Mouse (Mus musculus) limb, embryonic 13.5 days (tissue): ENCODE results near the gene Cic. TPM values are rescaled to one million over a fixed set of nuclear protein-coding genes. Genes with fewer than 3 reads are reported as not detected.
A peak's percentile ranks its signal among the peaks of the same experiment; 100 is the strongest.

Experiments
- ATAC-seq: fragments of 200-750 bp; cut with Nextera tagmentation; 2 replicates; pipeline ENCODE4 v1.8.0; 2017; ENCODE audit warnings: low read depth, moderate number of reproducible peaks, moderate TSS enrichment; ENCODE audit not compliant: low FRiP score
- H3K27ac ChIP-seq: fragments of 300-500 bp; sonication (generic); 2 replicates; pipeline ENCODE4 v1.5.1; 2015; ENCODE audit warnings: inconsistent platforms, mild to moderate bottlenecking, moderate library complexity
- H3K27me3 ChIP-seq: fragments of 300-500 bp; sonication (generic); 2 replicates; pipeline ENCODE4 v1.6.1; 2015; ENCODE audit warnings: mild to moderate bottlenecking, inconsistent platforms
- H3K36me3 ChIP-seq: fragments of 300-500 bp; sonication (generic); 2 replicates; pipeline ENCODE4 v1.6.1; 2015; ENCODE audit warnings: inconsistent platforms, mild to moderate bottlenecking, moderate library complexity
- H3K4me1 ChIP-seq: fragments of 300-500 bp; sonication (generic); 2 replicates; pipeline ENCODE4 v1.6.1; 2015; ENCODE audit warnings: inconsistent platforms
- H3K4me2 ChIP-seq: fragments of 300-500 bp; sonication (generic); replicated peaks from 2 replicates; pipeline ENCODE4 v1.6.1; 2015; ENCODE audit warnings: inconsistent platforms, mild to moderate bottlenecking, moderate library complexity
- H3K4me3 ChIP-seq: fragments of 300-500 bp; sonication (generic); 2 replicates; pipeline ENCODE4 v1.5.1; 2015; ENCODE audit warnings: moderate library complexity, mild to moderate bottlenecking, inconsistent platforms
- H3K9ac ChIP-seq: fragments of 300-500 bp; sonication (generic); 2 replicates; pipeline ENCODE4 v1.6.1; 2015; ENCODE audit warnings: mild to moderate bottlenecking, inconsistent platforms
- H3K9me3 ChIP-seq: fragments of 300-500 bp; sonication (generic); 2 replicates; pipeline ENCODE4 v1.6.1; 2016; ENCODE audit warnings: inconsistent platforms
- WGBS: fragments of 180-500 bp; shearing (Covaris S2); methylation state at CpG from one replicate; pipeline ENCODE4 v1.1.7; 2015; 5-methylcytosine and 5-hydroxymethylcytosine counted together
- polyA plus RNA-seq: library from polyadenylated mRNA; unstranded; fragments of >200 nt; fragmentation: Nextera tagmentation; extraction: Ambion mirVana; gene quantifications from 2 replicates; pipeline ENCODE4 v1.2.1, GENCODE M21; 2015

Gene Cic
- polyA plus RNA-seq, 1 experiment from 2014 or later = 43.6 TPM

DNA sequence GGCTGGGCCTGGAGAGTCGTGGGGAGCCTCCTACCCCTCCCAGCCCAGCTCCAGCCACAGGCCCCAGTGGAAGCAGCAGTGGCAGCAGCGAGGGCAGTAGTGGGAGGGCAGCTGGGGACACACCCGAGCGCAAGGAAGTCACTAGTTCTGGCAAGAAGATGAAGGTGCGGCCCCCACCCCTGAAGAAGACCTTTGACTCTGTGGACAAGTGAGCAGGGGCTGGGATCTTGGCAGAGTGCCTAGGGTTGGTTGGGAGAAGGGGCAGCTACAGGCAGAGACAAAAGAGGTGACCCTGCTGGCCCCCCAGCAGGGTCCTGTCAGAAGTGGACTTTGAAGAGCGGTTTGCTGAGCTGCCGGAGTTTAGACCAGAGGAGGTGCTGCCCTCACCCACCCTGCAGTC lies 24.6 kb downstream of the Cic start:
- Histone ChIP-seq H3K9ac (no peak overlapping the region), H3K27ac (no peak overlapping the region), H3K36me3 (peaks cover 91% of the 10 kb centered on the region), H3K9me3 (no peaks in the 10 kb centered on the region), H3K4me1 (peaks cover 25% of the 10 kb centered on the region), H3K27me3 (no peaks in the 10 kb centered on the region), H3K4me2 (no peak overlapping the region), H3K4me3 (no peak overlapping the region)
- no peak for ATAC-seq
- 74% methylated on average over 7 of the region's 7 CpGs for WGBS

DNA sequence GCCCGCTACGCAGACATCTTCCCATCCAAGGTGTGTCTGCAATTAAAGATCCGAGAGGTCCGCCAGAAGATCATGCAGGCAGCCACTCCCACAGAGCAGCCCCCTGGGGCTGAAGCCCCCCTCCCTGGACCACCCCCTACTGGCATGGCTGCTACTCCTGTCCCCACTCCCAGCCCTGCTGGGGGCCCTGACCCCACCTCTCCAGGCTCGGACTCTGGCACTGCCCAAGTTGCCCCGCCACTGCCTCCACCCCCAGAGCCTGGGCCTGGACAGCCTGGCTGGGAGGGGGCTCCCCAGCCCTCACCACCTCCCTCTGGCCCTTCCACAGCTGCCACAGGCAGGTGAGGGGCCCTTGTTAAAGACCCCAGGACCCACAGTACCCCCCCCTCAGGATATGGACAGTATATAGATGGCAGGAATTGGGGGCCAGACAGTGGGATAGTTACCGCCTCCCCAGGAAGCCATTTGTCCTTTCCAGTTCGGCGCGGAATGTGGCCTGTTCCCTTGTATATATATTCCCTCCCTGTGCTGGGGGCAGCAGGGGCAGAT lies 25.8 kb downstream of the Cic start:
- peaks cover 80% of the 10 kb centered on the region for H3K36me3 ChIP-seq

DNA sequence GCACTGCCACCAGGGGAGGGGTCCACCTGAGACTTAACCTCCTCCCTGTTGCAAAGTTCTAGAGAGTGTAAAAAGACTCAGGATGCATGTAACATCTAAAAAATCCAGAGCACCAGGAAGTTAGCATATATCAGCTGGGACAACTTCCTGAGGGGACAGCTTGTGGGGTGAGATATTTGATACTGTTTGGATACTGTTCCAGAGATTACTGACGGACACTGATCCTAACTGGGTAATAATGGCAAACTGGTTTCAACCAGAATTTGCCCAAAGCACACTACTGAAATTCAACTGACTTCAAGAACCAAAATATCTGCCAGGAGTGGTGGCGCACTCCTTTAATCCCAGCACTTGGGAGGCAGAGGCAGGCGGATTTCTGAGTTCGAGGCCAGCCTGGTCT lies 27.0 kb downstream of the Cic start:
- no peaks in the 10 kb centered on the region for H3K9me3 ChIP-seq
- no peak overlapping the region for H3K4me3 ChIP-seq
- peaks cover 67% of the 10 kb centered on the region for H3K36me3 ChIP-seq
- no peak for ATAC-seq
- WGBS = 90% methylated on average over 4 of the region's 4 CpGs
- no peaks in the 10 kb centered on the region for H3K27me3 ChIP-seq
- no peak overlapping the region for H3K4me2 ChIP-seq
- peak overlapping the region; percentile 52; the same call in 1 of the 2 replicates for H3K27ac ChIP-seq
- no peak overlapping the region for H3K9ac ChIP-seq
- peaks cover 34% of the 10 kb centered on the region for H3K4me1 ChIP-seq

More for the DNA sequence above, 25.8 kb downstream of the Cic start:
- H3K27me3 ChIP-seq = no peaks in the 10 kb centered on the region
- H3K4me3 ChIP-seq = no peak overlapping the region
- no peak overlapping the region for H3K27ac ChIP-seq
- no peaks in the 10 kb centered on the region for H3K9me3 ChIP-seq
- H3K9ac ChIP-seq = no peak overlapping the region
- H3K4me1 ChIP-seq = peaks cover 29% of the 10 kb centered on the region
- 81% methylated on average over 10 of the region's 10 CpGs for WGBS
- ATAC-seq = no peak
- no peak overlapping the region for H3K4me2 ChIP-seq

DNA sequence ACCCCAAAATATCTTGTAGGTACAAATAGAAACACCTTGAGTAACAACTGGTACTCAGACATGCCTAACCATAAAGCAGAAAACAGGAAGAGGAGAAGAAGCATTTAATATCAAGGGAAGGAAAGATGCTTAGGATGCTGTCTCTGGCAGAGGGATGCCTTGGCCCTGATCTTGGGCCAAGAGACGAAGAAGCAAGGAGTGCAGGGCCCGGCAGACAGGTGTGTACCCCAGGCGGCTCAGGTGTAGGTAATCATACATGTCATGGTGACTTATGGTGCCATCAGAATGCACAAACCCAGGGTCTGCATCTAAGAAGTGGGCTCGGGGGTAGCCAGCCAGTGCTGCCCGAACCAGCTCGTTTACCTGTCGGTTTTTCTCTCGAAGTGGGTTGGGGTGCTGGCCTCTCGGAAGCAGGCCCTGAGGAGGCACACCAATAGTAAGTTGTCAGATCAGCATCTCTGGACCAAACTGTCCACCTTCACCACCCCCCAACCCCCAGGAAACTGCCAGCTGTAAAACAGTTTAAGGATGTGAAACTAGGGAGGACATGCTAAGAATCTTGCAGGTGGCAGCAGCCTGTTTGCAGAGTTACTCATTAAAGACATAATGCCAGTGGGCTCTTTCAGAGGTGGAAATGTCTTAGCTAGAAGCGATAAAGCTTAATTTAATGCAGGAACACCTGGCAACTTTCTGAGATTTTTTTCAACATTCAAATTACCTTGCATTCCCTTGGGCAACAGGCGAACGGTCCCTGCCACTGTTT lies 27.6 kb downstream of the Cic start:
- WGBS = 86% methylated on average over 12 of the region's 12 CpGs
- Histone ChIP-seq H3K36me3 (peaks cover 61% of the 10 kb centered on the region), H3K4me2 (no peak overlapping the region), H3K27ac (no peak overlapping the region), H3K4me3 (no peak overlapping the region), H3K9ac (no peak overlapping the region), H3K4me1 (peaks cover 34% of the 10 kb centered on the region), H3K9me3 (no peaks in the 10 kb centered on the region), H3K27me3 (no peaks in the 10 kb centered on the region)
- ATAC-seq = no peak

DNA sequence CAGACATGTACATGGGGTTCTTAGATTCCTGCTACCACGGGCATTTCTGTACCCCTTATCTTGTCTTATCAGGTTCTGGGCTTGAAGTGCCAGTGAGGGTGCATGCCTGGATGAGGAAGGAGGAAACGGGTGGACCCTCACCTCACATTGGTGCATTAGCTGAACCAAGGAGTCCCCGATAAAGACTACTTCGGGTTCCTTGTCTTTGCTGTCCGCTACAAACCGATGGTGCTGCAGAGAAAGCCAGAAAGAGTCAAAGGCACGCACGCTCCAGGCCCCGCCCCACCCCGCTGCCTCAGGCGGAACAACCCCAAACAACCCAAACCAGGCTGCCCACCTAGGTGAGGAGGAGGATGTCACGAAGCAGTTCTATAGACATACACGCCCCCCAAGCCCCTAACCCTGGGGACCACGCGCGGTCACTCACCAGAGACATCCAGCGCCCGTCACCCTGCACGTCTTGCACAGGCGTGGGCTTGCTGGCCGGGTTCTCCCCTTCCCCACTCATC lies 29.5 kb downstream of the Cic start:
- peak overlapping the region; percentile 83 for H3K4me2 ChIP-seq
- peak; percentile 42 for ATAC-seq
- H3K27ac ChIP-seq = peak overlapping the region; percentile 97
- H3K27me3 ChIP-seq = no peaks in the 10 kb centered on the region
- WGBS = 1% methylated on average over 21 of the region's 21 CpGs
- H3K9me3 ChIP-seq = no peaks in the 10 kb centered on the region
- peaks cover 25% of the 10 kb centered on the region for H3K4me1 ChIP-seq
- H3K4me3 ChIP-seq = peak overlapping the region; percentile 63
- peaks cover 42% of the 10 kb centered on the region for H3K36me3 ChIP-seq
- peak overlapping the region; percentile 79 for H3K9ac ChIP-seq

DNA sequence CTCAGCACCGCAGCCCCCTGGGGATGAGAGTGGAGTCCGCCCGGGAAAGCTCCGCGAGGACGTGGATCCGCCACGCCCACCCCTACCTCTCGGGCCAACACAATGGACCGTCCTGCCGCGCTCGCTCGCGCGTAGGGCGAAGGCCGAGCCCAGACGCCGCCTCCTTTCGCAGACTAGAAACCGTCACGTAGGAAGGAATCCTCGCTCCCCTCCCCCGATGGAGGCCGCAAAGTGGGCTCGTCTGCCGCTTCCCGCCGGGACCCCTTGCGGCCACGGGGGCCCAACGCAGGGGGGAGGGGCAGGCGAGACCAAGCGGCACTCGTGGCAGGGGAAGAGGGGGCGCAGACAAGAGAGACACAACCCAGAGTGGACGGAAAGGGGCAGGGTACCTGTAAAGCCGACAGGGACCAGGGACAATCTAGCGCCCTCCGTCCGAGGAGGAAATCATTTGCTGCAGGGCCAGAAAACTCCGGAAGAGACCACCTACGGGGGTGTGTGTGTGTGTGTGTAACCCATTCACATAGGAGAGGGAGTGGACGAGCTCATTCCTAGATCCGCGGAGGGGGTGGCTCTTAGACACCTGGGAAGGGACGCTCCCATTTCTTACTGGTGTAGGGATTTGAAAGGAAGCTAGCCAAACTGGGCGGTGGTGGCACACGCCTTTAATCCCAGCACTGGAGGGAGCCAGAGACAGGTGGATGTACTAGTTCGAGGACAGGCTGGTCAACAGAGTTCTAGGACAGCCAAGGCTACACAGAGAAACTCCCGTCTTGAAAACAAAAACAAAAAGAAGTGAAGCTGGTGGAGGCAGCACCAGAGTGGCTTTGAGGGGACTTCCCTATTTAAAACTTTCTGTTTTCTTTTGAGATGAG lies 30.2 kb downstream of the Cic start, which contains the start of gene Pafah1b3:
TSS of gene Pafah1b3 (minus strand) at position 533 of the 872 bp plus-strand sequence.
- H3K36me3 ChIP-seq = peaks cover 36% of the 10 kb centered on the region
- peak within 1 kb of the TSS; percentile 83 for H3K4me2 ChIP-seq
- under 1% methylated on average over 52 of the region's 52 CpGs for WGBS
- H3K9me3 ChIP-seq = no peaks in the 10 kb centered on the region
- peak within 1 kb of the TSS; percentile 63 for H3K4me3 ChIP-seq
- peak within 1 kb of the TSS; percentile 97 for H3K27ac ChIP-seq
- peak; percentile 91 for ATAC-seq
- no peaks in the 10 kb centered on the region for H3K27me3 ChIP-seq
- peak within 1 kb of the TSS; percentile 79 for H3K9ac ChIP-seq
- peaks cover 25% of the 10 kb centered on the region for H3K4me1 ChIP-seq

DNA sequence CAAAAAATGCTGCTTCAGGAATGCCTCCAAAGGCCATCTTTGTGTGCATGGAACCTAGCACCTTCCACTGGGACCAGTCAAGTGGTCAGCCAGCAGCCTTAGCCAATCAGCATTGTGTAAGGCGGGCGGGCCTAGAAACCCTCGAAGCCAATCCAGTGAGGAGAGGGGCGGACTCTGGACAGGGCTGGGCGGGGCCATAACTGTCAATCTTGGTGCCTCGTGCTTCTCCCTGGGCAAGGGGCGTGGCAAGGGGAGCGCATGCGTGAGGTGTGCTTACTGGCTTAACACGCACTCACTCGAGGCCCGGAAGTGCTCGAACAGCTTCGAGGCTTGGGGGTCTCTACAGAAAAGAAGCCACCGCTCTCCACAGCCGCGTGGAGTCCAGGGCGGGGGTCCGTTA lies 33.6 kb downstream of the Cic start, which contains the start of gene Prr19:
TSS of gene Prr19 (plus strand) at position 349 of the 400 bp plus-strand sequence.
- Histone ChIP-seq H3K27me3 (peaks cover 16% of the 10 kb centered on the region), H3K9me3 (no peaks in the 10 kb centered on the region), H3K36me3 (peaks cover 2% of the 10 kb centered on the region), H3K27ac (no peak within 1 kb of the TSS), H3K4me3 (no peak within 1 kb of the TSS), H3K4me1 (peaks cover 25% of the 10 kb centered on the region), H3K9ac (no peak within 1 kb of the TSS), H3K4me2 (no peak within 1 kb of the TSS)
- no peak for ATAC-seq
- WGBS = 58% methylated on average over 19 of the region's 19 CpGs

DNA sequence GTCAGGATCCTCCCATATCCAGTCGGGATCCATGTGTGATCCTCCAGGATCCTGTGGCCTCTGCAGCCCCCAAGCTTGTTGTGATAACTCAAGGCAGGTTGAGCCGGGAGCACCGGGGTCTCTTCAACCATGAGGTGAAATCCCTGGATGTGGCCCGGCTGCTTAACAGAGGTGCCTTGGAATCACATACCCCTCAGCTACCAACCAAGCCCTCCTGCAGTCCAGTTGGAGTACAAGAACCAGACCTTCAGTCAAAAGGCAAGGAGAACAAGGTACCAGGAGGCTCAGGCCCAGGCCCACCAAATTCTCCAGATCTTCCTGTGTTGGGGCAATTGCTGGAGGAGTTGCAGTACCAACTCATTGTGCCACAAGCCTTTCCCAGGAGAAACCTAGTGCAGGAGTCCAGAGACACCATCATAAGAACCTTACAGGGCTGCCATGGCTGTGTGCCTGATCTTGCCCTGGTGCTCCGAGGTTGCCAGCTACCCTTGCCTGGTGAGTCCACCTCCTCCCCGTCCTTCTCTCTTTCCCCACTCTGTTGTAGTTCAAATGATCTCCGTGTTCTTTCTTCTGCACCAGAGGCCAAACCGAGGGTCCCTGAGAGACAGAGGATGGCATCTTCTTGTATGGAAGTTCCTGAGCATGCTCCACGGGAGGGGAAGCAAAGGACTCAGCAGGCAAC lies 35.6 kb downstream of the Cic start:
- H3K9ac ChIP-seq = no peak overlapping the region
- no peak overlapping the region for H3K4me2 ChIP-seq
- H3K4me3 ChIP-seq = no peak overlapping the region
- whole genome bisulfite sequencing = 57% methylated on average over 9 of the region's 9 CpGs
- H3K4me1 ChIP-seq = peaks cover 16% of the 10 kb centered on the region
- H3K36me3 ChIP-seq = no peaks in the 10 kb centered on the region
- H3K9me3 ChIP-seq = no peaks in the 10 kb centered on the region
- peaks cover 31% of the 10 kb centered on the region for H3K27me3 ChIP-seq
- ATAC-seq = no peak
- no peak overlapping the region for H3K27ac ChIP-seq

DNA sequence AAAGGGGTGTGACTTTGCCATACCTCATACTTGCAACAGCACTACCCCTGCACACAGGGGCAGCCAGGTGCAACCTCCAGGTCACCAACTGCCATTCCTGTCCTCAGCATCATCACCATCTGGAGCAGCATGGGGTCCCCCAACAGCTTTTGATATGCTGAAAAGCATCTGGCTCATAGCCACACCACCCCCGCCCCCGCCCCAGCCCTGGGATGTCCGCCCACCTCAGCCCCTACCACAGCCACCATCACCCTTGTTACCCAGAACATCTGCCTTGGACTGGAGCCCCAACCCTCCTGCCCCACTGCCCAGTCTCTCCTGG lies 36.1 kb downstream of the Cic start:
- WGBS = 71% methylated on average over 3 of the region's 3 CpGs
- no peaks in the 10 kb centered on the region for H3K9me3 ChIP-seq
- peaks cover 36% of the 10 kb centered on the region for H3K27me3 ChIP-seq
- no peaks in the 10 kb centered on the region for H3K36me3 ChIP-seq
- peaks cover 11% of the 10 kb centered on the region for H3K4me1 ChIP-seq
- no peak overlapping the region for H3K9ac ChIP-seq
- H3K4me2 ChIP-seq = no peak overlapping the region
- H3K4me3 ChIP-seq = no peak overlapping the region
- no peak overlapping the region for H3K27ac ChIP-seq
- no peak for ATAC-seq

DNA sequence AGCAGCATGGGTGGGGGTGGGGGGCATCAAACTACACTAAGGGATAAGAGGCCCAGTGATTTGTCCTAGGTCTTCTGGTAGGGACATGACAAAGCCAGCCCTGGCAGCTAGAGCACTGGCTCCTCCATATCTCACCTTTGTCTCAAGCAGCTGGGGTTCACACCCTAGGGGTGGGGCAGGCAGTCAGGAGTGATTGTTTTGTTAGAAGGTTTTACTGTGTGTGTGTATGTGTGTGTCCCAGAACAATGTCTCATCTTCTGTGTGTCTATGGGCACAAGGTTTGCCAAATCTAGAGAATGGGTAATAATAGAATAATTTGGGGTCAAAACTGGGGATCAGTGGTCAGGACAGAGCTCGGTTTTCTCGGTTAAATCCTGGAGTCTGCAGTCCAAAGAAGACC lies 38.0 kb downstream of the Cic start:
- peaks cover 47% of the 10 kb centered on the region for H3K27me3 ChIP-seq
- H3K4me2 ChIP-seq = peak overlapping the region; percentile 95
- no peak for ATAC-seq
- WGBS = 0% methylated on average over 2 of the region's 2 CpGs
- H3K4me3 ChIP-seq = peak overlapping the region; percentile 55
- H3K9me3 ChIP-seq = no peaks in the 10 kb centered on the region
- H3K27ac ChIP-seq = no peak overlapping the region
- H3K4me1 ChIP-seq = peaks cover 10% of the 10 kb centered on the region
- no peaks in the 10 kb centered on the region for H3K36me3 ChIP-seq
- H3K9ac ChIP-seq = peak overlapping the region; percentile 55; the same call in 1 of the 2 replicates

DNA sequence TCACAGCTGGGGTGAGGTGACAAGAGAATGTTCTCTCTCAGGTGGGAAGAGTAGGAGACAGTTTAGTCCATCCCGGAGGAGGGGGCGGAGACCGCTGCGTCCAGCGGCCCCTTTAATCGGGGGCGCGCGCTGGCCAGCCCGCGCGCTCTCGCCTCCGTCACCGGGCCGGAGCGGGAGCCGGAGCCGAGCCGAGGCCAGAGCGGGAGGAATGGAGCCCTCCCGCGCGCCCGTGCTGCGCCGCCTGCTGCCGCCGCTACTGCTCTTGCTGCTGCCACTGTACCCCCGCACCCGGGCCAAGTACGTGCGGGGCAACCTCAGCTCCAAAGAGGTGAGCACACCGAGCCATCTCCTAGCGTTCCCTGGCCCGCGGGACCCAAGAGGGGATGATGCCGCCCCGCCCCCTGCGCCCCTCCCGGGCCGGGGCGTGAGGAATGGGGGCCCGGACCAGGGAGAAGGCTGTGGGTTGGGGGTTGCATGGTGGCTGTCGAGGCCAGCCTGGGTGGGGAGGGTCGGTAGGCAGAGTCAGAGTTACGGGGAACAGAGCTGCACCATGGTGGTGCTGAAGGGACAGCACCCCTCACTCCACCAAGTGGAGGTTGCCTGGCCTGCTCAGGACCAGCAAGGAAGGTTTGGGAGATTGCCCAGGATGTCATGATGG lies 38.6 kb downstream of the Cic start, which contains the start of gene Tmem145:
TSS of gene Tmem145 (plus strand) at position 151 of the 658 bp plus-strand sequence.
- H3K4me2 ChIP-seq = peak within 1 kb of the TSS; percentile 95
- no peaks in the 10 kb centered on the region for H3K9me3 ChIP-seq
- peak; percentile 89 for ATAC-seq
- under 1% methylated on average over 31 of the region's 47 CpGs for WGBS
- peaks cover 10% of the 10 kb centered on the region for H3K4me1 ChIP-seq
- H3K9ac ChIP-seq = peak within 1 kb of the TSS; percentile 55
- H3K4me3 ChIP-seq = peak within 1 kb of the TSS; percentile 55
- H3K36me3 ChIP-seq = no peaks in the 10 kb centered on the region
- no peak within 1 kb of the TSS; the same call in 1 of the 2 replicates for H3K27ac ChIP-seq
- peaks cover 49% of the 10 kb centered on the region for H3K27me3 ChIP-seq
